Mouse (Mus musculus) ovary, adult 18-20 months (tissue): ENCODE results near the gene Lrrc51.
"Not testable (repeated sequence)": the region's sequence is repeated elsewhere in the genome, so short reads cannot be mapped to it uniquely, and the experiment has no call there.

Experiments
- DNase-seq: peaks from one replicate; pipeline ENCODE4 v3.0.0; 2022; ENCODE audit warnings: low spot score, mixed read lengths

Lrrc51 gene

DNA sequence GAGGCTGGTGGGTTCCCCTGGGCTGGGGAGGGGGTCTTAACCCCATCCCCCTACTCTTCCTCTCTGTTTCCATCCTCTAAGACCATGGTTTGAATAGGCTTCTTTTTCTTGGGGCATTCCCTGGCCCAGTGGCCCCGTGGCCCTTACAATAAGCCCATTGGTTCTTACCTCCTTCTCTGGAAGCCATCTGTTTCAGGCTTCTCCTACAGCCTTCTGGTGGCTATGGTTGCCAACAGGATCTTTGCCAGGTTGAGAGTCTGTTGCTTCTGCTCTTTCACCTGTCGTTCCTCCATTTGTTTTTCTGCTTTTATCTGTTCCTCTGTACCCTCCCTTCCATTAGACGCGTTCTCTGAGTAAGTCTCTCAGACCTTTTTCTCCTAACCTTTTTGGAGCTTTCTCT lies 3.9 kb upstream of the Lrrc51 start:
- DNase-seq = no peak

DNA sequence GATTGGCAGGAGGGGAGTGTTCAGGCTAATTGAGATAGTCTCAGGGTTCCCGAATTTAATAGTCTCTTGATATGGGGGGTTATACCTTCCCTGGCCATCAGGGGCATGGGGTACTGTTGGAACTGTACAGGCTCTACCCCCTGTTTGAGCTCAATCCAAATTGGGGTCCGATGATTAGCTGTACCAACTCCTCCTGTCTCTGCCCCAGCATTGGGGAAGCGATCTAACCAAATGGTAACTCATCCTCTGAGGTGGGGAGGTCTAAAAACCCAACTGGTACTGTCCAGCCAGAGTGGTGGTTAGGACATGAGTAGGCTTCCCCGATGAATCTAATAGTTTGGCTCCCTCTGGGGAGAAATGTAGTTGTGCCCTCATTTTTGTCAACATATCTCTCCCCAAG lies 3.3 kb upstream of the Lrrc51 start:
- DNase-seq = no peak

DNA sequence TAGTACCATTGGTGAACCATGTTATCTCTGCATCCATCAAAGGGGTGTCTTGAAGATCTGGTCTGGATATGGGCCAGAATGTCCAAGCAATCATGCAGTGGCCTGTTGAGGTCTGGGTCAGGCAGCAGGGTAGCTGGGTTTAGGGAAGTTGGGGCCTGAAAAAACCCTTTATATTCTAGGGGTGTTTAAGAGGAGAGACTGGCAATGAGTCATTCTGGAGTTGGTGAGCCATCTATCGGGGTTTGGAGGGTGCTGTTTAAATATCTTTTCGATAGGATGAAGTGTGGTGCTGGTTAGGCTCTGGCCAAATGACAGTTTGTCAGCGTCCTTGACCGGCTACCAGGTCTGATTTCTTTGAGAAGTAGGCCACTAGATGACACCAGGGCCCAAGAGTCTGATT lies 2.3 kb upstream of the Lrrc51 start:
- no peak for DNase-seq

DNA sequence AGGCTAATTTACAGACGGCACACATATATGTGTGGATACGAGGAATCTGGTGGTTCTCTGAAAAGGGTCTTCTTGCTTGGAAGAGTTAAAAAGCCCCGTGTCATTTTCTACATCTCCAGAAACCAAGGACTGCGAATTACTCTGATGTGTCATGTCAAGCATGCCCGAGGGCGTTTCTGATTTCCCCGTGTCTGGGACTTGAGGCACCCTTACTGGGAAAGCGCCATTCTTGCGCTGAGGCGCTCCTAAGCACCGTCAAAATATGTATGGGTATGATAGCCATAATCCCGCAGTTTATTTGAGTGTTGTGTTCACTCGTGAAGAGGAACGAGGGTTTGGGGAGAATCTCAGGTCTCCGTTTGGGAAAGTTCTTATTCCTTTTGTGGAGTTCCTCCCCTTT lies 395 bp downstream of the Lrrc51 start:
- no peak for DNase-seq

DNA sequence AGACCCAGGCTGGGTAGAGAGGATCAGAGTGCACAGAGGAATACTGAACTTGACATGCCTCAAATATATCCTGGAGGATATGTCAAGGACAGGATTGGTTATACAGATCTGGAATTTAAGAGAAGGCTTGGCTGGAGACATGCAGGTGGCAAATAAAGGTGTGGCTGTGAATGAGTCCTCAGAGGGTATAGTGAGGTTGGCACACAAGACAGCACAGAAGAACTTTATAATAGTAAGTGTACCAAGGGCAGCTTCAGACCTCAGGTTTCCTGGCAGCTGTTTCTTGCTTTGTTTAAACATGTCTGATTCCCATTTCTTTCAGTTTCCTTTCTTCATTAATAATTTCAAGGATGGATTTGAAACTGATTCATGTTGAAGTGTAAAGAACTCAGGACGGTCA lies 1.1 kb downstream of the Lrrc51 start:
- no peak for DNase-seq

DNA sequence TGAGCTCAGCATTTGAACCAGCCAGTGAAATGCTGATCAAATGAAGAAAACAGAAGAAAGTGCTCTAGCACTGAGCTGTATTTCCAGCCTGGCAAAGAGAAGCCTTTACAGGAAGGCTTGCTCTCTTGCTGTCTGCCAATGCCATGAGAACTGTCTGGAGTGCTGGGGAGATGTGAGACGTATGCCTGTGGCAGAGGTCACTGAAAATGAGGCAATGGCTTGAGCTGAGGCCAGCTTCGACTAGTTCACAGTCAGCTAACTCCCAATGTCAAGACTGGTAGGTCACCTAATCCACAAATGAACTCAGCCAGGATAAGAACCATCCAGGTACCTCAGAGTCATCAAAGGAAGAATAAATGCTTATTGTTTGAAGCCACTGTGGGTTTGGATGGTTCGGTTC lies 5.6 kb downstream of the Lrrc51 start:
- DNase-seq = no peak

DNA sequence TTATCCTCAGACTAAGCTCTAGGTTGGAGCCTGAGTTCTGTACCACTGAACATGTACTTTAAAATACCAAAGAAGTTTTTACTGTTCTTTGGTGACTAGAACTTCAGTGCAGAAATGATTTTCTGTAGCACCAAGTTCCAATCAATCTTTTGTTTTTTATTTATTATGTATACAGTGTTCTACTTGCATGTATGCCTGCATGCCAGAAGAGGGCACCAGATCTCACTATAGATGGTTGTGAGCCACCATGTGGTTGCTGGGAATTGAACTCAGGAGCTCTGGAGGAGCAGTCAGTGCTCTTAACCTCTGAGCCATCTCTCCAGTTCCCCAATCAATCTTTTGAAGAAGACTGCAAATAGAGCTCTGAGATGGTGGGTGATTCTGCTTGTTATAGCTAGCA lies 7.8 kb downstream of the Lrrc51 start:
- DNase-seq = not testable (repeated sequence)

DNA sequence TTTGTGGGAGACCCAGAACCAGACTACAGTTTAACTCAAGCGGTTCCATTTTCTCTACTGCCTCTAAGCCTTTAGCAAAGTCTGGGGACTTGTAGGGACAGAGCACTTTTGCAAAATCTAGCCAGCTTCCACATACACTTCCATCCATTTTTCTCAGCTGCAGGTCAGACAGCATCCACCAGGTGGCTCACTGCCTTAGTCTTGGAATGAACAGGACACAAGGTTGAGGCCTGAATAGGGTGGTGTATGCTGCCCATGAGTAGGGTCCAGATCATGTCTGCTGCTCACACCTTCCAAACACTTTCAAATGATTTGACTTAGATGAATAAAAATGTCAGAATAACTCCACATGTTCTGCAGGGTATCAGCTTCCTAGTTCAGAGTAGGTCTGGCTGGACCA lies 15.6 kb downstream of the Lrrc51 start:
- no peak for DNase-seq

DNA sequence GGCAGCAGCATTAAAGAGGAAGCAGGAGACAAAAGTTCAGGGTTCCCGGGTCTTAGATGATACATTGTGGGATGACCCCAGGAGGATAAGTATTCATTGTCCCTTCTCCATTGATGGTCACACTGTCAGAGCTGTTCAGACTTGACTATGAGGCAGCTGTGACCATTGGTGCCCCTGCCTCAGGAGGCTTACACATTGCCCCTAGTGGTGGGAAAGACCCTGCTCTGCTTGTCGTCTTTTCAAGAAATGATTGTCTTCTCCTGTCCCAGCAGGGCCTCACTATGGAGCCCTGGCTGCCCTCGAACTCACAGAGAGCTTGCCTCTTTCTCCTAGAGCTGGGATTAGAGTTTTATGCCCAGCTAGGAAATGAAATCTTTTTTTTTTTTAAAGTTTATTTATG lies 21.7 kb downstream of the Lrrc51 start:
- DNase-seq = no peak

DNA sequence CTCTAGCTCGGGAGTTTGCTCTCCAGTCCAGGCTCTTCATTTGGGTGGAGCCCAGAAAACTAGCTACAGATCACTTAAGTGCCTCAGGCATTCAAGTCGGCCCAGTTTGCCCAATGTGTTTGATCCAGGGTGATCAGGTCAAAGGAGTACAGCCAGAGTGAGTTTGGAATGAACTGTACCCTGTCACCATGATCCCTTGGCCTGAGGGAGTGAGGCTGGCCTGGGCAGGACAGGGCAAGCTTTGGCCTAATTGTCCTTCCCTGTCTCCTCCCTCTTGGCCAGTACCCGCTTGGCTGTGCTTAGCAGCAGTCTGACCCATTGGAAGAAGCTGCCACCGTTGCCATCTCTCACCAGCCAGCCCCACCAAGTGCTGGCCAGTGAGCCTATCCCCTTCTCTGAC lies 23.6 kb downstream of the Lrrc51 start:
- DNase-seq = no peak

DNA sequence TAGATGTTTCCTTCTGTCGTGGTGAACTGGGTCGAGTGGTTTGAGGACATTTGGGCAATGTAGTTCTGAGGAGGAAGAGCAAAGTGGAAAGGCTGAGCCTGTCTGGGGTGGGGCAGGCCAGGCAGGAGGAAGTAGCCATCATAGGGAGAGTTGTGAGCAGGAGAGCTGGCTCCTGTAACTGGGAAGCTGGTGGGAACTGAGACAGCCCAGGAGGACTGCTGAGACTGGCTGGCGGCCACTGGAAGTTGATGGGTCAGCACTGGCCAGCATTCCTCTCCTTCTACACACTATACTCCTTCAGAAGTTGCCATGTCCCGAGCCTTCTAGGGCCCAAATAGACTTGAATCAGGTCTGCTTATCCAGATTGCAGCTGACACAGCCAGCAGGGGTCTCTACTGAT lies 25.3 kb downstream of the Lrrc51 start:
- no peak for DNase-seq

DNA sequence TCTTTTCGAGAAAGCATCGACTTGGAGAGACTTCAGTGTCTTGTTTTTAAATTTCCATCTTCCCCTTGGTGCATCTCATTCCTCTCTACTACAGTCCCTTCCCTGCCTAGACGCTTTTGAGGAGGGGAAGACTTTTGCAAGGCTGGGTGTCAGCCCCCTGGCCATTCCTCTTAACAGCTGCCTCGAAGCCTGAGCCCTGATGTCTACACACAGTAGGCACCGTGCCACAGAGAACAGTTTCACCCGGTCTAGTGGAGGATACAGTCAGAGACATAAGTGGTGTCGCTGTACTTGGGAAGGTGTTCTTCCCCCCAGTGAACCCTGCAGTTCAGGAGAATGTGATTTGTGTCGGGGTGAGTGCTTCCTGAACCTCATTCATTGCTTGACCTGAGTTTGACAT lies 27.0 kb downstream of the Lrrc51 start:
- no peak for DNase-seq

DNA sequence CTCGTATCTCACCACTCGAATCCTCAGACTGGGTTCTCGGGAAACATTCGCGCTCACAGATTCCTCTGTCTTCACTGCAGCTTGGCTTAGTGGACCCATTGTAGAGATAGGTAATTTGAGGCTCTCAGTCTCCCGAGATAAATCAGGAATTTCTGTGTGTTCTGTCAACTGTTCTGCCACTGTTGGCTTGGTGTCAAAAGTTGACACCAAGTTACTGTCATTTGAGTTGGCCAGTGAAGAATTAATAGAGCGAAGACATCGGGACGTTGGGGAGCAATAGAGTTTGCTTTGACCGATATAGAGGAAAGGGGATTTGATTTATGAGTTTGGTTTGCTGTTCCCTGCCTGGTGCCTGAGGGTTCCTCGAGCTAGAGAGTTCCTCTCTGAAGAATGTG lies 27.4 kb downstream of the Lrrc51 start, which contains the start of gene Tomt:
Tomt (minus strand) TSS at position 73 of the 395 bp plus-strand sequence.
- no peak for DNase-seq

DNA sequence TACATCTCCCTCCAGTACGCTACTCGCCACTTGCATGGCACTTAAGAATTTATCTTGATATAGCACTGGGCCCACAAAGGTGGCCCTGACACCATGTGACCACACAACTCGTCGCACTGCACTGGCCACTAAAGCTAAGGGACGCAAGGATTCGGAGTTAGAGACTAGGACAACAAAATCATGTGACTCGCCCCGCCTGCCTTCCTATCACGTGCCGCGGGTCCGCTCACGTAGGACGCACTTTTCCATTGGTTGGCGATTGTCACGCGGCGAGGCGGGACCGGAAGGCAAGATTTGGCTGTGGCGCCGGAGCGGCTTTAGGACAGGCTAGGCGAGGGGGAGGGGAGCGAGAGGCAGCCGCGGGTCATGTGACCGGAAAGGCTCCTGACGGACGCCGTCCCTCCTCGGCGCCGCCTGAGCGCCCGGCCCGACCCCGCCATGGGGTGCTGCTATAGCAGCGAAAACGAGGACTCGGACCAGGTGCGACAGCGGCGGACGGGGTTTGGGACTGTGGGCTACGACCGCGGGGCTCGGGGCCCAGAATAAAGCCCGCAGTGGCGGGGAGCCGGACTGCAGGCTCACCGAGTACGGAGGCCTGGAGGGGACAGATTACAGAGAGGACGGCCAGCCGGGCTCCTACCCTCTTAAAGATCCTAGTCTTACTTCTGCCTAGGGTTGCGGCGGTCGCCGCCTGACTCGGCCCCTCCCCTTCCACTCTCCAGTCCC lies 28.0 kb downstream of the Lrrc51 start, which contains the start of gene Lamtor1:
Lamtor1 (plus strand) TSS at position 344 of the 726 bp plus-strand sequence.
- DNase-seq = peak; percentile 99

DNA sequence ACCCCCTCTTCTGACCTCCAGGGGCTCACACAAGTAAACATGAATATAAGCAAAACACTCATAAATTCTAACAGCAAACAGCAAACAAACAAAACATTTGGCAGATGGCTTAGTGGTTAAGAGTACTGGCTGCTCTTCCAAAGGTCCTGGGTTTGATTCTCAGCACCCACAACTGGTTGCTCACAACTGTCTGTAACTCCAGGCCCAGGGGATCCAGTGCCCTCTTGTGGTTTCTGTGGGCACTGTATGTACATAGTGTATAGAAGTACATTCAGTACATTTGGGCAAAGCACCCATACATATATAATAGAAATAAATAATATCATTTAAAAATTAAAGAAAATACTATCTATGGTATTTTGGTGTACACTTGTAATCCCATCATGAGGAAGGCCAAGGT lies 30.8 kb downstream of the Lrrc51 start:
- no peak for DNase-seq

DNA sequence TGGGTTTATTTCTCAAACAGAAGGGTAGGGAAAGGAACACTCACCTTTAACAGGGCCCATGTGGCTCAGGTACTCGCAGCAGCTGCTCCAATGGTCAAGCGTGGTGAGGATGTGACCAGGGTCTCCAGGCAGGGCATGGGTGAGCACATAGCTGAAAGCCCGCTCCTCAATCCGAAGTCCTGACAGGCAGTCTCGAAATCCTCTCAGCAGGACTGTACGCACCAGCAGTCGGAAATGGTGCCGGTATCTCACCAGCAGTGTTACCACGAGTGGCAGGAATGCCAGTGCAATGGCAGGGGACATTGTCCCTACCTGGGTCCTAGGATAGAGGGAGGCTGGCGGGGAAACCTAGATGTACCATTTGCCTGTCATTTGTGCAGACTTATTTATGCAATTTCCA lies 31.7 kb downstream of the Lrrc51 start:
- DNase-seq = no peak

DNA sequence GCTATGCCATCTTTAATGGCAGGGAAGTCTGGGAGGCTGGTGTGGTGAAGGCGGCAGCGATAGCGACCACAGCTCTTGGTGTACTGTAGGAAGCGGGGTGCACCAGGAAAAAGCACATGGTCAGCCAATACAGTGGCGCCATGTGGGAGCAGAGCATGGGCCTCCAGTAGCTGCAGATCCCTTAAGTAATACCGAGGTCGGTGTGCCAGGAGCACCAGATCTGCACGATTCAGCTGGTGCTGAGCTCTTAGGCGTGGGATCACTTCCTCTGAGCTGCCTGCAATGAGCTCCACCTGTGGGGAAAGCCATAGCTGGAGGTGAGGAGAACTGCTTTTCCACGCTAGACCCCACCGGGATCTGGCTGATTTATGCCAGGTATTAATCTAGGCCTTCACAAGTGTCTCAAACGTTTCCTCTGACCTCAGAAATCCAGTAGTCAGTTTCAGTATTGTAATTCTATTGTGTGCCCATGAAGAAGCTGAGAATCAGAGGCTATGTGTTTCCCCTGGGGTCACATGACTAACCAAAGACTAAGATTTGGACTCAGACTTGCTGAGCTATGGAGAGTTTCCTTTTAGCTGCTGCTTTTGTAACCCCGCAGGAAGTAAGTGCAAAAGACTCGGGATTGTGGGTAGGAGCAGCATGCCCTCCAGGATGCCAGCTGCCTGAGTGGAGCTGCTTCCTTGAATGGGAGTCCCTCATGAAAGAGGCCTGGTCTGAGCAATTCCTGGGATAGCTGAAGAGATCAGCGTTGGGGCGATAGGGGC lies 33.2 kb downstream of the Lrrc51 start:
- no peak for DNase-seq

DNA sequence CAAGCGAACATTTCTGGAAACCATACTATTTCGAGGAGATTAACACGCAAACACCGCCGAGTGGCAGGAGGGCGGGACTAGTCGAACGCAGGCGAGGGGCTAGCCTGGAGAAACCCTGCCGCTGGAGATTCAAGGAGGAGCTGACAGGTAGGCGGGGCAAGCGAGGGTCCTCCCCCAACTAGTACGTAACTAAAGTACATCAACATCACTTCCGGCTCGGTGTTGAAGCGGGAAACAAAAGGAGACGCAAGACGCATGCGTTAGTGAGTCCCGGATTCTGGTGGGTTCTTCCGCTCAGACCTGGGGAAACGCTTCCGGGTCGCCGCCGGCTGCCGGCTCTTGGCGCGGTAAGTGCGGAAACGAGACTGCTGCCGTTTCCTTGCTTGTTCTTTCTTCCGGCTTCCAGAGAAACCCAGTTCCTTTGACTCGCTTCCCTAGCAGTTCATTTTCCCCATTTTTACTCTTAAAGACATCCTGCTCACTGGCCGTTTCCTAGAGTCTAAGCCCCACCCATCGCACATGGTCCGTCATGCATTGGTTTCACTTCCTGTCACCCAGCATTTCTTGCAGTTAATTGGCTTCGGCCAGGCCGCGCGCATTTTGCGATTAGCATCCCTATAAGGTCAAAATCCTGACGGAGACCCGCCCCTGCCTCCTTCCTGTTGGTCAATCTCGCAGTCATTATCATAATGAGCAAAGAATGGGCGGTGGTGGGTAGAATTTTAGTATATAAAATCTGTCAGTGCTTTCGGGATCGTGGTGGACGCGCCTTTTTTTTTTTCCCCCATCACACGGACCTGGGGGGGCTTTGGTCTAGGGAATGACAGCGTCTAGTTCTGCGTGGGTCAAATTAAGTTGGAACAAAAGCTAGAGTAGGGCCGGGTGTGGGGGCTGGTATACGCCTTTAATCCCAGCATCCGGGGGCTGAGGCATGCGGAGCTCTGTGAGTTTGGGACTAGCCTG lies 37.3 kb downstream of the Lrrc51 start:
- peak; percentile 98 for DNase-seq

DNA sequence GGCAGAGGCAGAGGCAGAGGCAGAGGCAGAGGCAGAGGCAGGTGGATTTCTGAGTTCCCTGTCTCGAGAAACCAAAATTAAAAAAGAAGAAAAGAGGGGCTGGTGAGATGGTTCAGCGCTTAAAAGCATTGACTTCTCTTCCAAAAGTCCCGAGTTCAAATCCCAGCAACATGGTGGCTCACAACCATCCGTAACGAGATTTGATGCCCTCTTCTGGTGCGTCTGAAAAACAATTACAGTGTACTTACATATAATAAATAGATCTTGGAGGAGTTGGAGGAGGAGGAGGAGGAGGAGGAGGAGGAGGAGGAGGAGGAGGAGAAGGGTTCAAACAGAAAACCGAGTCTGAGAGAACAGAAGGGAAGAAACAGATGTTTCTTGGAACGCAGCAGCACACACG lies 38.0 kb downstream of the Lrrc51 start:
- DNase-seq = no peak

DNA sequence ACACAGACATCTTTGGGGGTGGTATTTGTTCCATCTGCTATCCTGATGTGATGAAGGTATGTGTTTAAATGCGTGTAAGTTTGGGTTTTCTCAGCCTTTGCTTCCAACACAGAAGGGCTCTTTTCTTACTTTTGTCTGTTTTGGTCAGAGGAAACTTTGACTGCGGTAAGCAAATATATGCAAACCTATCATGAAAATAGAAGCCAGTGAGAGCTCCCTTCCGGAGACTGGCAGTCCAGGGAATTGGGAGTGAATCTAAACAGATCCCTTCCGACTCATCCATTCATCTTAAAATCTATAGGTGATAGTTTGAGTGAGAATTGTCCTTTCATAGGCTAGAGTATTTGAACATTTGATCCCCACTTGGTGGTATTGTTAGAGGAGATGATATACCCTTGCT lies 45.2 kb downstream of the Lrrc51 start:
- DNase-seq = no peak

DNA sequence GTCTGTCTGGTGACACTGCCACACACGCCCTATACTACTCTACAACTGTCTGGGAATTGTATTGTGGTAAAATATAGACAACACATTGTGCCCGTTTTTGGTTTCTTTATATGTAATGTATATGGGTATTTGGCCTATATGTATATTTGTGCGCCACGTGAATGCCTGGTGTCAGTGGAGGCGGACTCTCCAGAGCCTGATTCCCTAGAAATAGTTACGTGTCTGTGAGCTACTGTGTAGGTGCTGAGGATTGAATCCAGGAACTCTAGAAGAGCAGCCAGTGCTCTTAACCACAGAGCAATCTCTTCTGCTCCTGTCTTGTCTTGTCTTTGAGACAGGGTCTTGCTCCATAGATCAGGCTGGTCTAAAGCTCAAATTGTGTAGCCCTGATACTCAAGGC lies 47.4 kb downstream of the Lrrc51 start:
- no peak for DNase-seq

DNA sequence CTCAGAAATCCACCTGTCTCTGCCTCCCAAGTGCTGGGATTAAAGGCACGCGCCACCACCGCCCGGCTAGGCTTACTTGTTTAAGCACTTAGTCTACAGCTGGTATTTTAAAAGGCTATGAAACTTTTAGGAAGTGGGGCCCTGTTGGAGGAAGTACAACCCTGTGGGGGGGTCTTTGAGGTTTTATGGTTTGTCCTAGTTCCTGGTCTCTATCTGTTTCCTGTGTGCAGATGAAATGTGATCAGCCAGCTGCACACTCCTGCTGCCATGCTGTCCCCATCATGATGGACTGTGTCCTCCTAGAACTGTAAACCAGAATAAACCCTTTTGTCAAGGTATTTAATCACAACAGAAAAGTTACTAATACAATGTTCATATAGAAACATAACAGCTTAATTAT lies 49.5 kb downstream of the Lrrc51 start:
- no peak for DNase-seq
